Mouse (Mus musculus) heart, embryonic 11.5 days (tissue): Measurements from ENCODE around the gene Zfp770. TPM values are rescaled to one million over a fixed set of nuclear protein-coding genes. Genes with fewer than 3 reads are reported as not detected.

Source experiments
- ATAC-seq: fragments of 200-750 bp; cut with Nextera tagmentation; replicated peaks from 2 replicates; pipeline ENCODE4 v1.8.0; 2017; ENCODE audit warnings: moderate library complexity; ENCODE audit not compliant: insufficient number of reproducible peaks, low FRiP score, low TSS enrichment
- H3K27ac ChIP-seq: fragments of 300-500 bp; sonication (generic); 2 replicates; pipeline ENCODE4 v1.5.1; 2014; ENCODE audit warnings: mild to moderate bottlenecking, low read depth, low read length
- H3K27me3 ChIP-seq: fragments of 300-500 bp; sonication (generic); 2 replicates; pipeline ENCODE4 v1.6.1; 2014; ENCODE audit warnings: mild to moderate bottlenecking, low read length, mixed read lengths; ENCODE audit not compliant: control insufficient read depth, insufficient read depth
- H3K36me3 ChIP-seq: fragments of 300-500 bp; sonication (generic); 2 replicates; pipeline ENCODE4 v1.6.1; 2014; ENCODE audit warnings: mild to moderate bottlenecking, low read length, moderate library complexity, mixed read lengths; ENCODE audit not compliant: control insufficient read depth, insufficient read depth
- H3K4me1 ChIP-seq: fragments of 300-500 bp; sonication (generic); 2 replicates; pipeline ENCODE4 v1.6.1; 2014; ENCODE audit warnings: low read length; ENCODE audit not compliant: control insufficient read depth, insufficient read depth
- H3K4me2 ChIP-seq: fragments of 300-500 bp; sonication (generic); 2 replicates; pipeline ENCODE4 v1.6.1; 2014; ENCODE audit warnings: mild to moderate bottlenecking, moderate library complexity
- H3K4me3 ChIP-seq: fragments of 300-500 bp; sonication (generic); 2 replicates; pipeline ENCODE4 v1.5.1; 2014; ENCODE audit warnings: low read depth, low read length
- H3K9ac ChIP-seq: fragments of 300-500 bp; sonication (generic); 2 replicates; pipeline ENCODE4 v1.6.1; 2014; ENCODE audit warnings: mild to moderate bottlenecking, low read depth, low read length, moderate library complexity
- H3K9me3 ChIP-seq: fragments of 300-500 bp; sonication (generic); replicated peaks from 2 replicates; pipeline ENCODE4 v1.6.1; 2016; ENCODE audit warnings: low read length; ENCODE audit not compliant: control insufficient read depth
- WGBS: fragments of 180-500 bp; shearing (Covaris S2); extraction: QIAGEN DNeasy Blood & Tissue Kit; methylation state at CpG from one replicate; pipeline ENCODE4 v1.1.7; 2014; ENCODE audit not compliant: insufficient replicate concordance; 5-methylcytosine and 5-hydroxymethylcytosine counted together
- polyA plus RNA-seq: library from polyadenylated mRNA; unstranded; fragments of >200 nt; fragmentation: Nextera tagmentation; extraction: Ambion mirVana; gene quantifications from 2 replicates; pipeline ENCODE4 v1.2.1, GENCODE M21; 2014

Gene Zfp770
- polyA plus RNA-seq: 4.5 and 5.5 TPM in 2 replicates

DNA sequence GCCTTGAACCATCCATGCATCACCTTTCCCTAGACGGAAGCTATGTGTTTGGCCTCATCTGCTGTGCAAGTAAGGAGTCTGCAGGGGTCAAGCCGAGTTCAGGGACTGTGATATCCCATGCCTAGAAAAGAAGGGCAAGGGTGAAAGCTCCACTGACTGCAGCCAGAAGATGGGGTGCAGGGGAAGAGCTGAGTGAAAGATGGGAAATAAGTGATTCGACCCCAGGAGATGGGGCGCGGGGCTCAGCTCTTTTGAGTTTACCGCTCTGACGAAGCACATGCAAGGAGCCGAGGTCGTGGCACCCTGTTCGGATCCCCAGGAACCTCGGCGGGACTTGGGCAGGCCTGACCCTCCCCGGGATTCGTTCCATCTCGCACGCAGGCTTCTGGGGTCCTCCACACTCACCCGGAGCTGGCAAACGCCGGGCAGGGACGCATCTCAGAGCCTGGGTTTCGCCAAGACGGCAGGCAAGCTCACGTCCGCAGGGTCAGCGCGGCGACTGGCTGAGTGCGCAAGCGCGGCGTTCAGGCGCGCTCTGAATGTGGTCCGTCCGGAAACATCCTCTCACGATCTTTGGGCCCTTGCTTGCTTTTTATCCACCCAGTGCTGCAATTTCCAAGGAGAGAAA is at the start of gene Zfp770:
Gene Zfp770 (minus strand): TSS at position 538 of the 628 bp plus-strand sequence.
- peak; percentile 85 for ATAC-seq
- H3K4me3 ChIP-seq: peak within 1 kb of the TSS; percentile 85

GRCm38 (mm10) chr2:114249440-114249839 is 48.2 kb upstream of the Zfp770 start:
- Histone ChIP-seq H3K27me3 (no peaks in the 10 kb centered on the region), H3K4me2 (peak overlapping the region; percentile 37; the same call in 1 of the 2 replicates), H3K36me3 (no peaks in the 10 kb centered on the region), H3K9me3 (no peaks in the 10 kb centered on the region), H3K4me3 (no peak overlapping the region), H3K27ac (peak overlapping the region; percentile 12), H3K9ac (no peak overlapping the region), H3K4me1 (peaks cover 9% of the 10 kb centered on the region)
- 23% methylated on average over 6 of the region's 6 CpGs for WGBS
- no peak for ATAC-seq

More for the DNA sequence above, at the start of gene Zfp770:
- Histone ChIP-seq H3K27ac (peak within 1 kb of the TSS; percentile 65), H3K9me3 (no peaks in the 10 kb centered on the region), H3K27me3 (no peaks in the 10 kb centered on the region), H3K4me1 (peaks cover 6% of the 10 kb centered on the region; the same call in 1 of the 2 replicates), H3K9ac (peak within 1 kb of the TSS; percentile 98), H3K4me2 (peak within 1 kb of the TSS; percentile 79), H3K36me3 (no peaks in the 10 kb centered on the region)
- under 1% methylated on average over 36 of the region's 36 CpGs for WGBS

- H3K9me3 ChIP-seq: no peaks in the 10 kb centered on the region
- H3K4me3 ChIP-seq: no peak overlapping the region
- no peak overlapping the region for H3K27ac ChIP-seq
- no peak overlapping the region for H3K9ac ChIP-seq
- H3K4me2 ChIP-seq: peak overlapping the region; percentile 31
- no peaks in the 10 kb centered on the region for H3K27me3 ChIP-seq
- H3K36me3 ChIP-seq: no peaks in the 10 kb centered on the region
- WGBS: 7% methylated on average over 4 of the region's 4 CpGs
- ATAC-seq: no peak
- H3K4me1 ChIP-seq: no peaks in the 10 kb centered on the region
These were observed 36.4 kb upstream of the Zfp770 start for GRCm38 (mm10) chr2:114237639-114238038.

DNA sequence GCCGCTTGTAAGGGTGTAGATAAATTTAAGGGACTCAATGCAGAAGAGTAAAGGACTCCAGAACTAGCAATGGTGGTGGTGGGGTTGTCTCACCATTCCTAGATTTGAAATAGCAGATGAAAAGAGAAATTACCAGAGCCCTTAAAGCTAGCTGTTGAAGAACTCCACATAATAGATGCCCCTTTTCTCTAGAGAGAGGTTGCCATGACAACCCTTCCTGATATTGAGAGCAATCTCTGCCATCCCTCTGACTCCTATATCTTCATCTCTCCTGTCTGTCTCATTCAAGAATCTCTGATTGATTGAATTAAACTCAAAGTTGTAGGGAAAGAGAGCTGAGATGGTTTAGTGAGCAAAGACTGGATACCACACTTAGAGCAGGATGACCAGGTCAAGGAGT is 35.3 kb upstream of the Zfp770 start:
- Histone ChIP-seq H3K9me3 (no peaks in the 10 kb centered on the region), H3K36me3 (no peaks in the 10 kb centered on the region), H3K27me3 (no peaks in the 10 kb centered on the region), H3K4me1 (no peaks in the 10 kb centered on the region), H3K4me3 (no peak overlapping the region), H3K27ac (no peak overlapping the region), H3K4me2 (no peak overlapping the region), H3K9ac (no peak overlapping the region)
- ATAC-seq: no peak
- 78% methylated on average over 1 of the region's 1 CpGs for WGBS

DNA sequence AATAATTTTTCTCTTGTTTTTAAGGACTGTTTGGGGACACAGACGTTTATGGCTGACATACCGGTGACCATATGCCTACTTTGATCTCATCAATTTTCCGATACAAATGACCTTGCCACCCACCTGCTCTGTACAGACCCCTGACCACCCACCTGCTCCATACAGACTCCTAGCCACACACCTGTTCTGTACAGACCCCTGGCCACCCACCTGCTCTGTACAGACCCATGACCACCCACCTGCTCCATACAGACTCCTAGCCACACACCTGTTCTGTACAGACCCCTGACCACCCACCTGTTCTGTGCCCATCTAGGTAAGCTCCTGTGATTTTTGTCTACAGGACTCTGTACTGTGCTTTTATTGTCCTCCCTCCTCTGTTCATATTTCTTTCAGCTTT is 34.3 kb upstream of the Zfp770 start:
- Histone ChIP-seq H3K4me3 (no peak overlapping the region), H3K9ac (no peak overlapping the region), H3K27me3 (no peaks in the 10 kb centered on the region), H3K4me1 (no peaks in the 10 kb centered on the region), H3K4me2 (no peak overlapping the region), H3K27ac (no peak overlapping the region), H3K9me3 (no peaks in the 10 kb centered on the region), H3K36me3 (no peaks in the 10 kb centered on the region)
- 78% methylated on average over 3 of the region's 3 CpGs for WGBS
- ATAC-seq: no peak

- no peak for ATAC-seq
- no peak overlapping the region for H3K9ac ChIP-seq
- WGBS: 70% methylated on average over 2 of the region's 2 CpGs
These were observed 30.0 kb upstream of the Zfp770 start for GRCm38 (mm10) chr2:114231248-114231647.

GRCm38 (mm10) chr2:114228672-114229071 is 27.4 kb upstream of the Zfp770 start:
- Histone ChIP-seq H3K4me1 (no peaks in the 10 kb centered on the region), H3K9ac (no peak overlapping the region), H3K27me3 (no peaks in the 10 kb centered on the region), H3K27ac (no peak overlapping the region), H3K4me2 (no peak overlapping the region), H3K9me3 (no peaks in the 10 kb centered on the region), H3K36me3 (no peaks in the 10 kb centered on the region), H3K4me3 (no peak overlapping the region)
- no peak for ATAC-seq
- WGBS: 69% methylated on average over 2 of the region's 2 CpGs

More at GRCm38 (mm10) chr2:114231248-114231647, 30.0 kb upstream of the Zfp770 start:
- H3K36me3 ChIP-seq: no peaks in the 10 kb centered on the region
- no peaks in the 10 kb centered on the region for H3K4me1 ChIP-seq
- no peak overlapping the region for H3K27ac ChIP-seq
- H3K4me2 ChIP-seq: no peak overlapping the region
- no peaks in the 10 kb centered on the region for H3K9me3 ChIP-seq
- H3K27me3 ChIP-seq: no peaks in the 10 kb centered on the region
- H3K4me3 ChIP-seq: no peak overlapping the region

GRCm38 (mm10) chr2:114205036-114205435 is 3.8 kb upstream of the Zfp770 start:
- Histone ChIP-seq H3K9ac (no peak overlapping the region), H3K4me1 (peaks cover 2% of the 10 kb centered on the region; the same call in 1 of the 2 replicates), H3K27ac (no peak overlapping the region), H3K27me3 (no peaks in the 10 kb centered on the region), H3K9me3 (no peaks in the 10 kb centered on the region), H3K36me3 (no peaks in the 10 kb centered on the region), H3K4me3 (no peak overlapping the region), H3K4me2 (no peak overlapping the region)
- ATAC-seq: no peak
- WGBS: 62% methylated on average over 6 of the region's 6 CpGs

GRCm38 (mm10) chr2:114201574-114201973 is 305 bp upstream of the Zfp770 start:
- Histone ChIP-seq H3K4me2 (peak overlapping the region; percentile 79), H3K4me3 (peak overlapping the region; percentile 85), H3K9me3 (no peaks in the 10 kb centered on the region), H3K36me3 (no peaks in the 10 kb centered on the region), H3K27ac (no peak overlapping the region), H3K9ac (peak overlapping the region; percentile 98; the same call in 1 of the 2 replicates), H3K4me1 (peaks cover 6% of the 10 kb centered on the region; the same call in 1 of the 2 replicates), H3K27me3 (no peaks in the 10 kb centered on the region)
- WGBS: 28% methylated on average over 4 of the region's 4 CpGs
- no peak for ATAC-seq
